Mouse (Mus musculus) gastrocnemius, postnatal 14 days (tissue): ENCODE data around the gene Nav1. TPM values are rescaled to one million over a fixed set of nuclear protein-coding genes. Genes with fewer than 3 reads are reported as not detected.
"Not testable (repeated sequence)": the region's sequence is repeated elsewhere in the genome, so short reads cannot be mapped to it uniquely, and the experiment has no call there.

Experiments used
- DNase-seq: peaks from one replicate; pipeline ENCODE4 v3.0.0; 2021; ENCODE audit warnings: mixed read lengths
- intact Hi-C: fragments of 180-260 bp; cut with DNase I; formaldehyde crosslinking; loops from one replicate; pipeline ENCODE4 v1.15.1; 2025; ENCODE audit warnings: low total_unique reads
- total RNA-seq, 2 experiments: library from RNA; stranded (reverse); gene quantifications; 2 replicates each; pipeline ENCODE4 v1.2.3; 2021

The Nav1 gene
- total RNA-seq, 2 experiments from 2014 or later = 13.6 to 15.6 TPM

DNA sequence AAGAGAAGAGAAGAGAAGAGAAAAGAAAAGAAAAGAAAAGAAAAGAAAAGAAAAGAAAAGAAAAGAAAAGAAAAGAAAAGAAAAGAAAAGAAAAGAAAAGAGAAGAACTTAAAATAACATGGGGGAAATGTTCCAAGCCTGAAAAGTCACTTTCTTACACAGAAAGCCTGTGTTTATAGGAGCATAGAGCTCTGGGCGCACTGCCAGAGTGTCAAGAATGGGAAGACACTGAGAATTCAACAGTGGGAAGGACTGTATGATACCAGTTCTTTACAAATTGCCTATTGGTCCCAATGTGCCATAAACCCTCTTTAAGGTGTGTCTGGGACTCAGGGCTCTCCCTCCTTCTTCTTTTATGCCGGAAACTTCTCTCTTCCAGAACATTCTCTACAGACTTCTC lies 103.7 kb downstream of the Nav1 start:
- intact Hi-C loops = no loop called here
- DNase-seq = no peak

DNA sequence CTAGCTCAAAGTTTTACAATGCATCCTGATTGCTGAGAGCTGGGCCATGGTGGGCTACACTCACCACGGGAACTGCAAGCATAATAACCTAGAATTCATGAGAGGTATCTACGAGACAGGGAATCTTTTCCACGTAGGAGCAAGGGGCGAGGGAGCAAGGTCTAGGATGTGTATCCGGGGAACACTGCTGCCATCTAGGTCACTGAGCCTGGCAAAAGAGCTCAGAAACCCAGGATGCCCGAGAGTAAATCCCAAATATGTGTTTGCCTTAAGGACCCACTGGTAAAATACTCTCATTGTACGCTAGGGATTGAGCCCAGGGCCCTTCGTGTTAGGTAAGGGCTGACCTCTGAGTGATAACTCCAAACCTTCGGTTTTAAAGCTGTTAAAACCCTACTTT lies 104.3 kb downstream of the Nav1 start:
- DNase-seq = no peak
- intact Hi-C loops = no loop called here

- no peak for DNase-seq
- intact Hi-C loops = no loop called here
These were observed 105.0 kb downstream of the Nav1 start for GRCm38 (mm10) chr1:135502135-135502534.

DNA sequence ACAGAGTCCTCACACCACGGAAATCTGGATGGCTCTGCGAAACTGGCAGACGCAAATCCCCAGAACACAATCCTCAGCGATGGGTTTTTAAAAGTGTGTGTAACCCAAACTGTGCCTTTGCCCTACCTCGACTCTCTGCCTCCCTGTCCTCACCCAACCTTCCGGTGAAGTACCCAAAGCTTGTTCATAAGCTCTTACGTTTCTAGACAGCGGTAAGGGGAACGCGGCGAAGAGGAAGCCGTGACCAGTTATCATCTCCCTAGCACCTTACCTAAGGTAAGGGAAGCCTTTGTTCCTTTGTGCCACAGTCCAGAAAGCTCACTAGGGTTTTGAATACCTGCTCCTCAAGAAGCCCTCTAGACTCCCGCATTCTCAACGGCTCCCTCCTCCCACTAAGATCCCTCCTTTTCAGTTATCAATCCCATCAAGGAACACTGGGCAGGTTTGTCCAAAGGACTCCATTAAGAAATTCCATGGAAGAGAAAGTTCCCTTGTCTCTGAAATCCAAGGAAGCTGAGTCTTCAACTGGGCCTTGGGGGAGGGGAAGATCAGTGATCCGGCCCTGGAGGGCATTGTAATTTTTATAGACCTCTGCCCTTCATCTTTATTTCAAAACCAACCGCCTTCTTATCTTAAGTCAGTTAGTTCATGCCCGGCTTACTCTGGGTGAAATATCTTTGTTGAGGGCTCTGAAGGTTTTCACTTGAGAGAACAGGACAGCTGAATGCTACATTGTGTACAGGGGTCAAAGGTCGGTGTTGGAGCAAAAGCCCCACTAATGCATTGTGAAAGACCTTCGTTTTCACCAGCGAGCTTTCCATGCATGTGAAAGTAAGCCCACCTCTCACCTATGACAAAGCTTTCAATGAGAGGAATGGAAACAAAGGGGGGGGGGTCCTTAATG lies 108.4 kb downstream of the Nav1 start:
- DNase-seq = no peak
- intact Hi-C loops = no loop called here

DNA sequence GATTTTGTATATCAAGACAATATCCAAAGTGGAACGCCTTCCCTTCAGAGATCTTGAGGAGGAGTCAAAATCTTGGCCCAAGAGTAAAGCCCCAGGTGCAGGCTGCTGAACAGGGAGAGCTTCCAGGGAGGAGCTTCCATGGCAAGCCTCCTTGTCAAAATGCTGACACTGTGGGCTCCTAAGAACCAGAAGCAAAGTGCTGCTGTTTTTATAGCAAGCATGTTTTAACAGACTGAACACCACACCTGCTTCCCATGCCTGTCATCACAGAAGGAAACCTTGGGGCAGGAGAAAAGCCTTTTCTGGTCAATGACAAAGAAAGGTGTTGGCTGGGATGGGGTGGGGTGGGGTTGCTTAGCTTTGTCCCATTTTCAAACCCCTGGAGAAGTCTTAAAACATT lies 112.0 kb downstream of the Nav1 start:
- no peak for DNase-seq
- intact Hi-C loops = no loop called here

GRCm38 (mm10) chr1:135493862-135494261 lies 113.2 kb downstream of the Nav1 start:
- no peak for DNase-seq
- intact Hi-C loops = no loop called here

GRCm38 (mm10) chr1:135492406-135492805 lies 114.7 kb downstream of the Nav1 start:
- intact Hi-C loops = no loop called here
- no peak for DNase-seq

DNA sequence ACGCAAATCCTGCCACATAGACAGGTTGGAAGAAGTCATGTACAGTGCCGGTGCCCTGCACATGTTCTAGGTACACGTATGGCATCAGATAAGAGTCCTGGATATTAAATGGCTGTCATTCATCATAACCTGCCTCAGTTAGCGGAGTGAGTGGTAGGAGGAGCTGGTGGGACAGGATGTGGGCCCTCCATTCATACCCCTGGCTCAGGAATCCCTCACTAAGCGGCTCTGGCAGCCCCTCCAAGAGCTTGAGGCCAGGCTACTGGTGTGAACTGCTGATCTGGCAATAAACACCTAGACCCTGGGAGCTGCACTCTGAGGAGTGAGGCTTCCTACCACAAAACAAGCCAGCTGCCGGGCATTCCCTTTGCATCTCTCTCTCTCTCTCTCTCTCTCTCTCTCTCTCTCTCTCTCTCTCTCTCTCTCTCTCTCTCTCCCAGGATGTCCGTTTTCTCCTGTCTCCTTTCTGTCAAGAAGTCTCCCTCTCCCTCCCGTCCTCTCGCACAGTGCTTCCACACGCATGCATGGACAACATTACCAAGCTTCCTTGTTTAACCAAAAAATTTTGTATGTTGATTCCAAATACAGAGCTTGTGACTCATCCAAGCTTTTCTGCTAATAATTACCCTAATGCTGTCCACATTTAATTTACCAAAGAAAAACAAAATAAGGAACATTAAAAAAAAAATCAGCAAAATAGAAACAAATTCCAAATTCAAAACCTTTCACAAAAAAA lies 116.0 kb downstream of the Nav1 start:
- no peak for DNase-seq
- intact Hi-C loops = no loop called here

GRCm38 (mm10) chr1:135488879-135489278 lies 118.2 kb downstream of the Nav1 start:
- intact Hi-C loops = no loop called here
- DNase-seq = no peak

DNA sequence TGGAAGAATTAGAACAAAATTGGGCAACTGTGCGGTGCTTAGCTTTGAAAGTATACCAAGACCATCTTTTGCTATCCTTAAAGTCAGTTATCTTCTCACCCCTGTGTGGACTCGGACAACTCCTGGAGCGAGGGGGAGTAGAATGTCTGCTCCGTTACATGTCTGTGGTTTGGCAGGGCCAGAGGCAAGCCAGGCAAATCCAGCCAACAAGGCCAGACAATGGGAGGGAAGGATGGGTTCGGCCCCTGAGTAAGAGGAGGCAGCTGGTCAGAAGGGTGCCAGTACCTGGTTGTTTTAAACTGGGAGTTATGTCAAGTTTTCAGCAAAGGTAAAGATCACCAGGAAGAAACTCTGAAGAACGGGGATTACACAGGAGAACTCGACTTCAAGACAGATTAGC lies 121.9 kb downstream of the Nav1 start:
- DNase-seq = no peak

DNA sequence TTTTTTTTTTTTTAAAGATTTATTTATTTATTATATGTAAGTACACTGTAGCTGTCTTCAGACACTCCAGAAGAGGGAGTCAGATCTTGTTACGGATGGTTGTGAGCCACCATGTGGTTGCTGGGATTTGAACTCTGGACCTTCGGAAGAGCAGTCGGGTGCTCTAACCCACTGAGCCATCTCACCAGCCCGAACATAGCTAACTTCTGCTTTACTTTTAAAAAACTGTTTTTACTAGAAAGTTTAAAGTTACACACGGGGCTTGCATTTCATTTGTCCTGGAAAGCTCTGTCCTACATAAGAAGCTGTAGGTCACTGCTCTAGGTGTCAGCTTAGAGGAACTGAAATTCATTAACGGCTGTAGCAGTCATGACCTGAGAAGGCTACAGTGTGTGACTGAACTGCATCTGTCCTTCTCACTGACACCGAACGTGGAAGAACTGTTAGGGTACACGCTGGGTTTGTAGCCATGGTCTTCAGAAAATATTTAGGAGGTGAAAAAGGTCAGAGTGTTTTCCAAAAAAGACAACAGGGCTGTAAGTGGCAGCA lies 122.5 kb downstream of the Nav1 start:
- intact Hi-C loops, DNase-seq: not testable (repeated sequence)

More for the DNA sequence above, 121.9 kb downstream of the Nav1 start:
- intact Hi-C loops = no loop called here

GRCm38 (mm10) chr1:135483971-135484370 lies 123.1 kb downstream of the Nav1 start:
- intact Hi-C loops = no loop called here
- no peak for DNase-seq

DNA sequence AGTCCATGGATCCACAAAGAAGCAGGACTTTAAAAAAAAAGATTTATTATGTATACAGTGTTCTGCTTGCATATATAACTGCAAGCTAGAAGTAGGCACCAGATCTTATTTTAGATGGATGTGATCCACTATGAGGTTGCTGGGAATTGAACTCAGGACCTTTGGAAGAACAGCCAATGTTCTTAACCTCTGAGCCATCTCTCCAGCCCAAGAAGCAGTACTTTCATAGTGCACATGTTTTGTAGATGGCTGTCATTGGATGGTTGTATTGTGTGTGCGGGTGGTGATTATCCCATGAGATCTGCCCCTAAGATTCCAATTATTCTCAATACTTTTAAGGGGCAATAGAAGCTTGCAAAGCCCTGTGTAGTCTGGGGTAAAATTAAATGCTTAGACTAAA lies 124.4 kb downstream of the Nav1 start:
- intact Hi-C loops = no loop called here
- no peak for DNase-seq

DNA sequence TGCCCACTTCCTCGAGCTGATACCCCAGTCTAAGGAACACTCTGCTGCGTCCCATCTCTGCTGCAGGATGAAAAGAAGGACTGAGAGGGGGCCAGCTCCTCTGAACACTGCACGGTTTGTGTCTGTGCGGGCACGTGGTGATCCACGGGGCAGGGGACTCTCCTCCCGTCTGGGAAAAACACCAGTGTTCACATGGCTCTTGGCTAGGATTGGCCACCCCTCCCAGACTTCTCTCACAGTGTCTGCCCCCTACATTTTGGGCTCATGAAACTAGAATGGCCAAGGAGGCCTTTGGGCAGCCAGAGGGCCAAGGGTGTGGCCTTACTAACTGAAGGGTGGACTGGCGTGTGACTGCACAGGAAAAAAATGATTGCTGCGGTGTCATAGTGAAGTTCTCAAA lies 125.4 kb downstream of the Nav1 start:
- intact Hi-C loops = no loop called here
- no peak for DNase-seq

DNA sequence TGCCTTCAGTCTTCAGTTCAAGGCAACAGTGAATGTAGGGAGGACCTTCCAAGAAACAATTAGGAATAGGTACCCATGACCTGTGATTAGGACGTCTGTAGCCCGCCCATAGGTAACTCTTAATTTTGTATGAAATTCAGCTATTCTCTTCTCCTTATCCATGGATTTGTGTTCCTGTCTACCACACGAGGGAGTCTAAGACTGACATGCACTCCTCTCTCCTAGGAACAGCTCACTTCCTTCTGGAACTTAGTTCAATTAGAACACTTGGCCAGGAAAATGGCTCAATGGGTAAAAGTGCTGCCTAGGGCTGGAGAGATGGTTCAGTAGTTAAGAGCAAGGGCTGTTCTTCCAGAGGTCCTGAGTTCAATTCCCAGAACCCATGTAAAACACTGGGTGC lies 126.3 kb downstream of the Nav1 start:
- no peak for DNase-seq
- intact Hi-C loops = no loop called here

- intact Hi-C loops = no loop called here
- no peak for DNase-seq
These were observed 131.6 kb downstream of the Nav1 start for GRCm38 (mm10) chr1:135475571-135475895.

DNA sequence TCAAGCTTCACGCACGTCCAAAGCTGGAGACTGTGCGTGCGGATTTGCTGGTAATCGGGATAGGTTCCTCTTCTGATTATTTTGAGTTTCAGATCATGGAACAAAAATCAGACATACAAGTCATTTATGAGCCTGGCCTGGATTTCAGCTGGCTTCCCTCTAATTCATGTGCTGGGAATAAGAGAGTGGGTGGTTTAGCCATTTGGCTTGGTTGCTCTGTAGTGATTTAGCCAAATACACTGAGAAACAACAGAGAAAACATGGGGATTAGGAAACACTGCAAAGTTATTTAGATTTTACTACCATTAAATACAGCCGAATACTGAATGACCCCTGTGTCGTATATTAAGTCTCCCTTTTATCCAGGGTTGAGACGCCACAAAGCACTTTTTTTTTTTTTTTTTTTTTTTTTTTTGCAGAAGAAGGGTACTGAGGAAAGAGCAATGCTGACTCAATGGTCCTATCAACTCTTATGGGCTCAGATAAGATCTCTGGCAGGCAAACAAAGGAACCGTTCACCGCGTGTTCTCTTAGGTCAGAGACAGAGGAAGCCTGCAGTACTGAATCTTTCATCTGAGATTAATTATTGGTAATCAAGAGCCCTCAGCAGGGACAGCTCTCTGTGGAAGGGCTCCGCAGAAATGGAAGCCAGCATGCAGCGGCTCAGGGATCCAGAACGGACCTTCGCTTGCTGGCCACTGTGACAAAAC lies 132.1 kb downstream of the Nav1 start:
- intact Hi-C loops = no loop called here
- no peak for DNase-seq

DNA sequence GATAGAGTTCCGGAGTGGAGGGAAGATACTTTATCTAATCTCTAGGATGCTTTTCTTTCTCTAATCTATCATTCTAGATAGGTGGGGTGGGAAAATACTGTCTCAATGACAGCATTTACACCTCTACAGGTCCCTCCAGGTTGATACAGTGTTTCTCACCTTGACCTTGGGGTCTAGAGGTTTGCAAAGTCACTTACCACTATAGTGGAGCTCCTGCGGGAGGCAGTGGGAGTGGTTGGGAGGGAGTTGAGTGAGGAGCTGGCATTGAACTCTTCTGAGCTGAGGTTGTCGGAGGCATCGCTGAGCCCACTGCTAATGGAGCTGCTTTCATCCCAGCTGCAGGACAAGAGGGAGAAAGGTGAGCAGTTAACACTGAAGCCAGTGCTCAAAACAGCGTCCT lies 134.6 kb downstream of the Nav1 start:
- intact Hi-C loops = no loop called here

GRCm38 (mm10) chr1:135471742-135472141 lies 135.4 kb downstream of the Nav1 start:
- intact Hi-C loops = no loop called here
- DNase-seq = no peak

More for the DNA sequence above, 134.6 kb downstream of the Nav1 start:
- no peak for DNase-seq

GRCm38 (mm10) chr1:135470546-135470945 lies 136.5 kb downstream of the Nav1 start:
- no peak for DNase-seq
- intact Hi-C loops = no loop called here
